Mouse (Mus musculus): ENCODE data around the gene Snx32. TPM values are rescaled to one million over a fixed set of nuclear protein-coding genes. Genes with fewer than 3 reads are reported as not detected.

Snx32 gene
- polyA plus RNA-seq (2015; fragmentation: Nextera tagmentation; extraction: Ambion mirVana), result 41.4 and 44.4 TPM in 2 replicates

DNA sequence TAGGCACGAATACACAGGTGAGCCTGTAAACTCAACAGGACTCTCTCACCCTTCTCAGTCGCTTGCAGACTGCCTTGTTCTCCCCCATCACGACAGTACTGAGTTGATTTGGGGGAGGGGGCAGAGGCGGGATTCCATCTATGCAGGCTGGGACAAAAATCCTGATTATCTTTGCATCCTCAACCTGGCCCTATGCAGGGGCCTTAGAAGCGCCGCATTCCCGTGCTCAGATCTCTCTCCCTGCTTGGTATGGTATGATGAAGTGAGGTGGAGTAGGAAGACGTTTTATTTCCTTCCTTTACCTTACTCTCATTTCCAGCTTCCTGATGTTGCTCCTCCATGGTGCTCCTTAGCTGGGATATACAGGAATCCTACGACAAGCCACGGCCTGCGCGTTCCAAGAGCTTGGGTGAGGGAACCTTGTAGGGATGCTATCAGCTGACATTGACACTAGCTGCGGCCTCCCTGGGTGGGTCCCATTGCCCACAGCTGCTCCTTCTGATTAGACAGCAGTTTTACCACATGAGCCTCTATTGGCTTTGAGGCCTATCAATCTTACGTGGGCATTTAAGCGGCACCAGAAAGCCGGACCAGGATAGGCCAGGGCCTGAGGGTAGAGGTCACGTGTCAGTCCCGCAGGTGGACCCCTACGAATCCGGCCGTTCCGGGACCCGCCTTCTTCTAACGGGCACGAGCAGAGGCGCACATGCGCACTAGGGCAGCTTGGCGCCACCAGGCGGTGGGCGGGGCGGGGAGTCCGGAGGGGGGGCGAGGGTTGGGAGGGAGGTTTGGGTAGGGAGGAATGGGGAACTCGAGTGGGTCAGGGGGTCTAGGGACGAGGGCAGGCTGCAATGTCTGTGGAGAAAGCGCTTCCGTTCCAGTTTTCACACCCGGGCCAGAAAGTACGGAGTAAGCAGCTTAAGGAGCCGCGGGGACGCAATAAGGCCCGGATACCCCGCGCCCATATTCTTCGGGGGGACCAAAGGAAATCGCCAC is at the start of gene Snx32:
Gene Snx32 (minus strand): TSS at position 508 of the 996 bp plus-strand sequence.
- peak within 1 kb of the TSS; percentile 74 for H3K4me2 ChIP-seq
- H3K27me3 ChIP-seq, result no peaks in the 10 kb centered on the region
- H3K36me3 ChIP-seq (ENCODE audit: poor library complexity, severe bottlenecking), result no peaks in the 10 kb centered on the region
- WGBS, result 3% methylated on average over 46 of the region's 47 CpGs
- peak within 1 kb of the TSS; percentile 69 for H3K9ac ChIP-seq
- H3K4me1 ChIP-seq, result peaks cover 23% of the 10 kb centered on the region
- 0 out of 2 replicates have a peak, but pooled peaks cover 4% of the 10 kb centered on the region for H3K9me3 ChIP-seq (replicated peaks)
- ATAC-seq, result peak; percentile 99
- H3K27ac ChIP-seq, result peak within 1 kb of the TSS; percentile 40
- peak within 1 kb of the TSS; percentile 48 for H3K4me3 ChIP-seq

- Histone ChIP-seq H3K27ac (no peak overlapping the region), H3K27me3 (peaks cover 94% of the 10 kb centered on the region), H3K9me3 (replicated peaks) (no peaks in the 10 kb centered on the region), H3K4me1 (peaks cover 14% of the 10 kb centered on the region), H3K4me3 (peak overlapping the region; percentile 35), H3K9ac (peak overlapping the region; percentile 45; the same call in 1 of the 2 replicates), H3K36me3 (ENCODE audit: poor library complexity, severe bottlenecking) (no peaks in the 10 kb centered on the region), H3K4me2 (peak overlapping the region; percentile 58)
- WGBS, result under 1% methylated on average over 69 of the region's 69 CpGs
- ATAC-seq, result no peak
These were observed 49.5 kb upstream of the Snx32 start for GRCm38 (mm10) chr19:5559631-5560456.

DNA sequence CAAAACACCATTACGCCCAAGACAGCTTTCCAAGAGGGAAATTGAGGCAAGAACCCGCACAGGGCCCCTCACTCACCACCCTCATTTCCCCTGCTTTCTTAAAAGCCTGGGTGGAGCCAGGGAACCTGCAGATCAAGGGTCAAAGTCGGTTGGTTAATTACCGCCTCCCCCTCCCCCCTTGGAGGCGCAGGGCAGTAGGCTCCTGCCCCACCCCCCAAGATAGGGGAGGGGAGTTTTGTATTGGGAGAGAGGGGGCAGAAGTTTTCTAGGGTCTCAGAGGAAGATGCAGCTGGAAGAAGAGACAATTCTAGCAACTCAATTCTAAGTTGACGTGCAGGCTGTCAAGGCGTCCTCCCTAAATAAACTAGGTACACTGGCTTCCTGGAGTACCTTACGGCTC is 48.9 kb upstream of the Snx32 start:
- no peak overlapping the region for H3K9ac ChIP-seq
- no peak overlapping the region for H3K27ac ChIP-seq
- ATAC-seq, result no peak
- H3K36me3 ChIP-seq (ENCODE audit: poor library complexity, severe bottlenecking), result no peaks in the 10 kb centered on the region
- H3K4me1 ChIP-seq, result peaks cover 14% of the 10 kb centered on the region
- H3K9me3 ChIP-seq (replicated peaks), result no peaks in the 10 kb centered on the region
- WGBS, result 17% methylated on average over 7 of the region's 8 CpGs
- H3K27me3 ChIP-seq, result peaks cover 93% of the 10 kb centered on the region
- H3K4me2 ChIP-seq, result no peak overlapping the region
- 0 out of 2 replicates have a peak overlapping the region, but pooled peaks have one; percentile 4 for H3K4me3 ChIP-seq

GRCm38 (mm10) chr19:5558770-5559169 is 48.4 kb upstream of the Snx32 start:
- WGBS, result 63% methylated on average over 8 of the region's 8 CpGs
- Histone ChIP-seq H3K27ac (no peak overlapping the region), H3K9ac (no peak overlapping the region), H3K4me3 (0 out of 2 replicates have a peak overlapping the region, but pooled peaks have one; percentile 4), H3K27me3 (peaks cover 93% of the 10 kb centered on the region), H3K9me3 (replicated peaks) (no peaks in the 10 kb centered on the region), H3K4me2 (no peak overlapping the region), H3K4me1 (peaks cover 14% of the 10 kb centered on the region), H3K36me3 (ENCODE audit: poor library complexity, severe bottlenecking) (no peaks in the 10 kb centered on the region)
- ATAC-seq, result no peak

DNA sequence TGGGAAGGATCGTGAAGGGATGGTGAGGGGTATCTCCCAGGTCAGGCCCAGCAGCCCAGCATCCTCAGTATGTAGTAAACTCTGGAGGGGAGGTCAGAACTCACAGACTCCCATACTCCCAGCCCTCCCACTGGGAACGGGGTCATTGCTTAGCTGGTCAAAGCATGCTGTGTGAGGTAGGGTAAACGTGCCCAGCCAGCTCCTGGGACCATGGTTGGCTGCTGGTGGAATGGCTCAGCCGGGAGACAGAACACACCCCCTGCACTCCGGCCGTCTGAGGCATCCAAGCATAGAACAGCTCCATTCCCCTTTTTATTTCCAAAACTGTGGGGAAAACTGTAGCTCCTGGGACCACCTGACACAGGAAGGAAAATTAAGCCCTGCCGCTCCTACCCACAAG is 47.8 kb upstream of the Snx32 start:
- no peak overlapping the region for H3K4me2 ChIP-seq
- peaks cover 87% of the 10 kb centered on the region for H3K27me3 ChIP-seq
- no peak overlapping the region for H3K9ac ChIP-seq
- no peaks in the 10 kb centered on the region for H3K36me3 ChIP-seq (ENCODE audit: poor library complexity, severe bottlenecking)
- no peaks in the 10 kb centered on the region for H3K9me3 ChIP-seq (replicated peaks)
- no peak overlapping the region for H3K4me3 ChIP-seq
- H3K4me1 ChIP-seq, result peaks cover 14% of the 10 kb centered on the region
- WGBS, result 50% methylated on average over 7 of the region's 7 CpGs
- no peak overlapping the region for H3K27ac ChIP-seq
- ATAC-seq, result no peak

DNA sequence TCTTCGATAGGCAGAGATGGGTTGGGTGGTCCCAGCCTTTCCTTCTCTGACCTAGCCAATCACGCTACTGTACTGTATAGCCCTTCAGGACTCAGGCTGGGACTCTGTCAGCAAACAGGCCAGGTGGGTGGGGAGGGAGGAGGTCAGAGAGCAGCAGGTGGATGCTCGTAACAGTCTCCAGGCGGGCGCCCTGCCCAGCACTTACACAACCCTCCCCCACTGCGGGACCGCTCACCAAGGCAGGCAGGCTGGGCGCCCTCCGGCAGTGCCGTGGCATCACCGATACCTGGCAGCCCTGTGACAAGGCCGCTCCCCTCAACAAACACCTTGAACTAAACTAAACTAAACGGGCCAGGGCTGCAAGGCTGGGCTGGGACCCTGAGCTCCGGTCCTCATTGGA is 43.9 kb upstream of the Snx32 start:
- Histone ChIP-seq H3K9ac (no peak overlapping the region), H3K4me2 (no peak overlapping the region), H3K4me3 (no peak overlapping the region), H3K9me3 (replicated peaks) (no peaks in the 10 kb centered on the region), H3K4me1 (no peaks in the 10 kb centered on the region), H3K36me3 (ENCODE audit: poor library complexity, severe bottlenecking) (no peaks in the 10 kb centered on the region), H3K27ac (no peak overlapping the region), H3K27me3 (peaks cover 47% of the 10 kb centered on the region)
- 77% methylated on average over 14 of the region's 14 CpGs for WGBS
- no peak for ATAC-seq

DNA sequence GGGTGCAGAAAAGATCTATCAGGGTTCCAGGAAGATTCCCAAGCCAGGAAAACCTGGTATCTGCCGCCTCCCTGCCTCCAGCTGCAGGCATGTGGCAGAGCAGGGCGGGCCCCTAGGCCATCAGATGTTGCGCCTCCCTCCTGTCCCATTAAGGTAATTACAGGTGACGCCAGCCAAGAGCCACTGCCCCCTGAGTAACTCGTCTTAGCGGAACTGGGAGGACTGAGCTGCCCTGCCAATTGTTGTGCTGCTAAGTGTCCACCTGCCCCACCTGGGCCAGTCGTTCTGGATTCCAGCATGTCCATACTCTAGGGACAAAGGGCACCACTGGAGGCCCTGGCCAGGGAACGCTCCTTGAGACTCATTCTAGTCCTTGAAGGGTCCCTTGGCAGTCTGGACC is 43.5 kb upstream of the Snx32 start:
- 46% methylated on average over 8 of the region's 8 CpGs for WGBS
- H3K27me3 ChIP-seq, result peaks cover 43% of the 10 kb centered on the region
- no peaks in the 10 kb centered on the region for H3K36me3 ChIP-seq (ENCODE audit: poor library complexity, severe bottlenecking)
- no peaks in the 10 kb centered on the region for H3K9me3 ChIP-seq (replicated peaks)
- no peak overlapping the region; the same call in 1 of the 2 replicates for H3K9ac ChIP-seq
- no peak overlapping the region for H3K4me2 ChIP-seq
- H3K4me1 ChIP-seq, result no peaks in the 10 kb centered on the region
- H3K27ac ChIP-seq, result no peak overlapping the region
- no peak for ATAC-seq
- no peak overlapping the region for H3K4me3 ChIP-seq

DNA sequence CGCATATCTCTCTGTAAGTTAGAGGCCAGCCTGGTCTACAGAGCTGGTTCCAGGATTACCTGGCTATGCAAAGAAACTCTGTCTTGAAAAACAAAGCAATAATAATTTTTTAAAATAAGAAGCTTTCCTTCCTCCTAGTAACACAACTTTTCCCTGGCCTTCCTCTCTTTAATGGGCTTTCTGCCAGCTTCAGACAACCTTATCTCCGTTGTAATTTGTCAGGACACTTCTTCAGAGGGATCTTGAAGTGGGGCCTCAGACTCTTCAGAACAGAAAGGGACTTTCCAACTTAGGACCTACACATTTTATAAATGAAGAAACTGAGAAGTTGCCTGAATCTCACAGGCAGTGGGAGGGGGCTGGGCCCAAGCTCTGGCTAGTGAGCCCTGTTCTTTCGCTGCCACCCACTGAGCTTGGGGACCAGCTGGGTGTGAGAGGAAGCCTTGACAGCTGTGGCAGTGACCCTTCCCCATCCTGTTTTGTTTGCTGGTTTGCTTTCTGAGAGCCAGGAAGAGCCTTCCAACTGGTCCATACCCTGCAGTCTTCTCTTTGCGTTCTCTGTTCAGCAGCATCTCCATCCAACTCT is 37.2 kb upstream of the Snx32 start:
- H3K4me1 ChIP-seq, result no peaks in the 10 kb centered on the region
- H3K4me3 ChIP-seq, result no peak overlapping the region
- no peak for ATAC-seq
- H3K4me2 ChIP-seq, result no peak overlapping the region
- H3K27me3 ChIP-seq, result no peaks in the 10 kb centered on the region
- WGBS, result 77% methylated on average over 4 of the region's 4 CpGs
- H3K9me3 ChIP-seq (replicated peaks), result no peaks in the 10 kb centered on the region
- H3K36me3 ChIP-seq (ENCODE audit: poor library complexity, severe bottlenecking), result no peaks in the 10 kb centered on the region
- H3K27ac ChIP-seq, result no peak overlapping the region
- no peak overlapping the region for H3K9ac ChIP-seq

GRCm38 (mm10) chr19:5544031-5544430 is 33.7 kb upstream of the Snx32 start:
- Histone ChIP-seq H3K9ac (no peak overlapping the region), H3K36me3 (ENCODE audit: poor library complexity, severe bottlenecking) (no peaks in the 10 kb centered on the region), H3K4me3 (no peak overlapping the region), H3K4me1 (no peaks in the 10 kb centered on the region), H3K4me2 (no peak overlapping the region), H3K9me3 (replicated peaks) (no peaks in the 10 kb centered on the region), H3K27me3 (no peaks in the 10 kb centered on the region), H3K27ac (no peak overlapping the region)
- 63% methylated on average over 11 of the region's 11 CpGs for WGBS
- ATAC-seq, result no peak

DNA sequence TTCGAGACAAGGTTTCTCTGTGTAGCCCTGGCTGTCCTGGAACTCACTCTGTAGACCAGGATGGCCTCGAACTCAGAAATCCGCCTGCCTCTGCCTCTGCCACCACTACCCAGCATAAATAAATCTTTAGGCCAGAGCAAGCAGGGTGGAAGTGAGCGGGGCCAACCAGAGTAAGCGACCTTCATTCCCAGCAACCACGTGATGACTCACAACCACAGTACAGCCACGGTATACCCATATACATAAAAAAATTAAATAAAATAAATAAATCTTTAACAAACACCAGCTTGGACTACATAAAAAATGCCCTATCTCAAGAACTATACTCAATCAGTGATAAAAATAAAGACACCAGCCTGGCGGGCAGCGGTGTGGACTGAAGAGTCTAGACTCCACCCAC is 33.0 kb upstream of the Snx32 start:
- no peaks in the 10 kb centered on the region for H3K9me3 ChIP-seq (replicated peaks)
- no peak overlapping the region for H3K4me3 ChIP-seq
- 93% methylated on average over 9 of the region's 9 CpGs for WGBS
- no peak overlapping the region for H3K9ac ChIP-seq
- no peak for ATAC-seq
- no peak overlapping the region for H3K27ac ChIP-seq
- no peak overlapping the region for H3K4me2 ChIP-seq
- no peaks in the 10 kb centered on the region for H3K36me3 ChIP-seq (ENCODE audit: poor library complexity, severe bottlenecking)
- no peaks in the 10 kb centered on the region for H3K27me3 ChIP-seq
- H3K4me1 ChIP-seq, result no peaks in the 10 kb centered on the region

DNA sequence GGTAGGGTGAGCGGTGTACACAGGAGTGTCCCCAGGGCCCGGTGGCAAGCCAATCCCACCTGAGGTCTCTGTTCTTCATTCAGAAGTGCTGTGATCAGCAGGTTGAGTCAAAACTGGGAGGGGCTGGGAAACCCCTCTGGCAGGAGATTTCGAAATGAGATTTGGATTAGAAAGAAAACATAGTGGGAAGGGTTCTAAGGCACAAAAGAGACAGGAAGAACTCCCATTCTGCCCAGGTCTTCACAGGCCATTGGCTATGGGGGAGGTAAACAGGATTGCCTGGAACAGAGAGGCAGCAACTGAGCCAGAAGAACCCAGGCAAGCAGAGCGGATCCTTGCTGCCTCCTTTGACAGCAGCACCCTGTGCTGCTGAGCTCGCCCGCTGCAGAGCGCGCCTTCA is 28.4 kb upstream of the Snx32 start:
- Histone ChIP-seq H3K9me3 (replicated peaks) (no peaks in the 10 kb centered on the region), H3K4me3 (no peak overlapping the region), H3K9ac (no peak overlapping the region), H3K4me2 (no peak overlapping the region), H3K36me3 (ENCODE audit: poor library complexity, severe bottlenecking) (no peaks in the 10 kb centered on the region), H3K4me1 (no peaks in the 10 kb centered on the region), H3K27me3 (no peaks in the 10 kb centered on the region), H3K27ac (no peak overlapping the region)
- 63% methylated on average over 8 of the region's 8 CpGs for WGBS
- no peak for ATAC-seq

Measured in forebrain, embryonic 13.5 days (tissue).